Comparison of ENCODE assay signal across 8 mouse cellular contexts in the genomic region with DNA sequence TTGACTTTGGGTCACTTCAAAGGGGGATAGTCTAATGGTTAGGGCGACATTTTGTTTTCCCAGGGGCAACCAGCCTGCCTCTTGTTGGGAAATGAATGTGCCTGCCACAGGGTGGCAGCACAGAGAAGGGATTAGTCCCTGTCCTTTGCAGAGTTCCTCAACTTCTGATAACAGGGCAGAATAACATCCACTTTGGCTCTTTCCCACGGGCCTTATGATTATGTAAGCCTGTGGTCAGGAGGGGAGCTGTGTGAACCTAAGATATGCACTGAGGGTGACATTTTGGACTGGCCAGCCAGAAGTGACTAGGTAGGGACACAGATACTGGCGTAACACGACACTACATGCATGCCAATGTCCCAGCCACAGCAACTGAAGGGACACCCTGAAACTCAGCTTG. TPM values are rescaled to one million over a fixed set of nuclear protein-coding genes. Genes with fewer than 3 reads are reported as not detected.
A peak's percentile ranks its signal among the peaks of the same experiment; 100 is the strongest.
DNase-seq lines count a peak whose midpoint lies in the region; ATAC-seq lines count a peak whose summit lies in the region.

No protein-coding gene starts in this region.

- H3K27ac ChIP-seq in embryonic facial prominence, embryonic 14.5 days (replicated peaks; ENCODE audit: low read depth, low read length), result no peak overlapping the region

- intact Hi-C loops in heart, postnatal 10 days (cut with DNase I), result no loop called here

- H3K4me3 ChIP-seq in embryonic facial prominence, embryonic 14.5 days (ENCODE audit: low read depth, low read length), result no peak overlapping the region

- no peaks in the 10 kb centered on the region for H3K36me3 ChIP-seq in embryonic facial prominence, embryonic 14.5 days (ENCODE audit: control insufficient read depth, insufficient read depth, low read length)

- no peak overlapping the region for H3K9ac ChIP-seq in embryonic facial prominence, embryonic 14.5 days (ENCODE audit: low read depth, low read length)

- H3K4me1 ChIP-seq in embryonic facial prominence, embryonic 14.5 days (ENCODE audit: control insufficient read depth, insufficient read depth, low read length), result no peaks in the 10 kb centered on the region

- H3K4me2 ChIP-seq in embryonic facial prominence, embryonic 14.5 days (ENCODE audit: low read depth, low read length), result no peak overlapping the region

- 31% methylated on average over 4 of the region's 4 CpGs for WGBS in embryonic facial prominence, embryonic 14.5 days

- DNase-seq in frontal cortex, postnatal 25 days (ENCODE audit: low spot score in 2 of 2), result no peak
- peak; percentile 74 for DNase-seq in NIH3T3 (ENCODE audit: low read depth)
- peak; percentile 71 for DNase-seq in embryonic facial prominence, embryonic 14.5 days (ENCODE audit: low spot score)
- peak; percentile 80 to 82 for DNase-seq in heart, postnatal 10 days
- peak; percentile 35 to 46 for DNase-seq in layer of hippocampus, postnatal 36 days
- peak; percentile 72 to 82 for DNase-seq in spleen, postnatal 4 days (ENCODE audit: low spot score in 2 of 2)

- H3K9me3 ChIP-seq in embryonic facial prominence, embryonic 14.5 days (ENCODE audit: control insufficient read depth, low read length), result no peaks in the 10 kb centered on the region

- H3K27me3 ChIP-seq in embryonic facial prominence, embryonic 14.5 days (replicated peaks; ENCODE audit: control insufficient read depth, insufficient read depth, low read length), result no peaks in the 10 kb centered on the region

- ATAC-seq in frontal cortex, adult (ENCODE audit: low TSS enrichment), result peak; percentile 82
- no peak for ATAC-seq in embryonic facial prominence, embryonic 14.5 days (ENCODE audit: low read depth)
- ATAC-seq in megakaryocyte progenitor cell, adult 5-6 weeks (replicated peaks; ENCODE audit: poor library complexity), result peak; percentile 93

RNA-seq across cellular contexts. Expression of a gene that starts 5.6 kb away (rescaled TPM):
- 2,245 and 2,432 TPM in 2 replicates for polyA plus RNA-seq in embryonic facial prominence, embryonic 14.5 days (2014; fragmentation: Nextera tagmentation; extraction: Ambion mirVana)
- 100 to 1,000 TPM; 842 to 867 TPM for total RNA-seq in heart, postnatal 10 days (2021)
- total RNA-seq in layer of hippocampus, postnatal 36 days (2021), result 100 to 1,000 TPM; 464 to 470 TPM
- total RNA-seq in megakaryocyte progenitor cell, adult 5-6 weeks (2015), result 4,905 and 5,125 TPM in 2 replicates
- total RNA-seq in megakaryocyte progenitor cell, adult 5-6 weeks (2017), result 5,456 and 6,333 TPM in 2 replicates

RNA-seq across cellular contexts. Expression of a gene that starts 24.1 kb away (rescaled TPM):
- polyA plus RNA-seq in embryonic facial prominence, embryonic 14.5 days (2014; fragmentation: Nextera tagmentation; extraction: Ambion mirVana), result 0.79 and 0.89 TPM in 2 replicates
- under 1 TPM; 0.79 TPM for total RNA-seq in heart, postnatal 10 days (2021)
- 1 to 10 TPM; 4.0 to 4.7 TPM for total RNA-seq in layer of hippocampus, postnatal 36 days (2021)
- total RNA-seq in megakaryocyte progenitor cell, adult 5-6 weeks (2015), result 0.20 TPM in 2 replicates
- total RNA-seq in megakaryocyte progenitor cell, adult 5-6 weeks (2017), result 0.42 TPM in 1 of 2 replicates, not detected in the other

RNA-seq across cellular contexts. Expression of a gene that starts 39.1 kb away (rescaled TPM):
- polyA plus RNA-seq in embryonic facial prominence, embryonic 14.5 days (2014; fragmentation: Nextera tagmentation; extraction: Ambion mirVana), result 13.3 and 13.4 TPM in 2 replicates
- 1 to 10 TPM; 2.6 to 3.5 TPM for total RNA-seq in heart, postnatal 10 days (2021)
- total RNA-seq in layer of hippocampus, postnatal 36 days (2021), result 1 to 10 TPM; 5.0 to 6.8 TPM
- total RNA-seq in megakaryocyte progenitor cell, adult 5-6 weeks (2015), result 10.4 and 12.3 TPM in 2 replicates
- total RNA-seq in megakaryocyte progenitor cell, adult 5-6 weeks (2017), result 19.7 and 25.9 TPM in 2 replicates

RNA-seq across cellular contexts. Expression of a gene that starts 39.2 kb away (rescaled TPM):
- 20.4 and 21.8 TPM in 2 replicates for polyA plus RNA-seq in embryonic facial prominence, embryonic 14.5 days (2014; fragmentation: Nextera tagmentation; extraction: Ambion mirVana)
- 10 to 100 TPM; 22.4 to 22.9 TPM for total RNA-seq in heart, postnatal 10 days (2021)
- 10 to 100 TPM; 31.6 to 35.3 TPM for total RNA-seq in layer of hippocampus, postnatal 36 days (2021)
- 1.7 and 1.8 TPM in 2 replicates for total RNA-seq in megakaryocyte progenitor cell, adult 5-6 weeks (2015)
- total RNA-seq in megakaryocyte progenitor cell, adult 5-6 weeks (2017), result 3.2 and 3.9 TPM in 2 replicates

RNA-seq across cellular contexts. Expression of a gene that starts 39.8 kb away (rescaled TPM):
- polyA plus RNA-seq in embryonic facial prominence, embryonic 14.5 days (2014; fragmentation: Nextera tagmentation; extraction: Ambion mirVana), result 36.9 and 42.6 TPM in 2 replicates
- 10 to 100 TPM; 73.0 to 87.4 TPM for total RNA-seq in heart, postnatal 10 days (2021)
- 1 to 10 TPM; 3.1 to 3.2 TPM for total RNA-seq in layer of hippocampus, postnatal 36 days (2021)
- 2.5 and 2.8 TPM in 2 replicates for total RNA-seq in megakaryocyte progenitor cell, adult 5-6 weeks (2015)
- 1.5 and 1.7 TPM in 2 replicates for total RNA-seq in megakaryocyte progenitor cell, adult 5-6 weeks (2017)

Comparison
In these comparisons a context has a peak if more than half of its experiments do, and no peak if none do; other contexts are left out.
1. DNase-seq: peak in NIH3T3 (single experiment), embryonic facial prominence, embryonic 14.5 days (single experiment), heart, postnatal 10 days (2 of 2), layer of hippocampus, postnatal 36 days (2 of 2) and spleen, postnatal 4 days (2 of 2); none in frontal cortex, postnatal 25 days (0 of 2).
2. RNA of a gene that starts 5.6 kb away (total RNA-seq): 4,905 to 6,333 TPM in megakaryocyte progenitor cell, adult 5-6 weeks; 842 to 867 TPM in heart, postnatal 10 days and 464 to 470 TPM in layer of hippocampus, postnatal 36 days; every median in the first group is over 4 times any median in the second.